Mouse (Mus musculus): ENCODE measurements around the gene Nkx2-9.

DNA sequence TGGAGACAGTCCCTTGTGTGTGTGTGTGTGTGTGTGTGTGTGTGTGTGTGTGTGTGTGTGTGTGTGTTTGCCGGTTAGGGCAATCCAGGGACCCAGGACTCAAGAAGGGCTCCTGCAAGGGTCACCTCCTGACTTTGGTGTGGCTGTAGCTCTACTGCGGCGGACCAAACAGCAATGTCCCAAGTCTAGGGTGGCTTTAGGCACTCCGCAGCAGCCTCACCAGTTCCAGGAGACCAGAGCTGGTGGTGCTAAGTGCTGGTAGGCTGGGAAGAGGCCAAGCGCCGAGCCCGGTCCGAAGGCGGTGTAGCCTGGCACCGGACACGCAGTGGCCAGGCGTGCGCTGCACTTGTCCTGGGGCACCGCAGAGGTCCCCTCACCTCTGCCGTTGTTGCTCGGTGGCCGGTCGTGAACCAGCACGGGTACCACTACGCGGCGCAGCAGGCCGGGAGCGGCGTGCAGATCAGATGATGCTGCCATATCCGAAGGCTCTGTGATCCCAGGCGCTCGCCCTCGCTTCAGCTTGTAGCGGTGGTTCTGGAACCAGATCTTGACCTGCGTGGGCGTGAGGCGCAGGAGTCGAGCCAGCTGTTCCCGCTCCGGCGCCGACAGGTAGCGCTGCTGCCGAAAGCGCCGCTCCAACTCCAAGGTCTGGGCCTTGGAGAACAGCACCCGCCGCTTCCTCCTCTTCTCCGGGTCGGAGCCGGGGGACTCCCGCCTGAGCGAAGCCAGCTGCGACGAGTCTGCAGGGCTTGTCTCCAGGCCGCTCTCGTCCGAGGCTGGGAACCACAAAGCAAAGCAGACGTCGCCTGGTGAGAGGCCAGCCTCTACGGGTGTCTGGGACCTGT is 1.4 kb downstream of the Nkx2-9 start:
- TF ChIP-seq POLR2A (IDR thresholded peaks at IDR 0.05; ENCODE audit: borderline replicate concordance, extremely low read depth, low read depth, low read length) (no peak), CTCF (IDR thresholded peaks at IDR 0.05; ENCODE audit: insufficient read depth, low read length) (no peak)
